Mouse (Mus musculus) hindbrain, embryonic 13.5 days (tissue): Measurements from ENCODE around the gene Stat5b. TPM values are rescaled to one million over a fixed set of nuclear protein-coding genes. Genes with fewer than 3 reads are reported as not detected.

ENCODE experiments used
- ATAC-seq: fragments of 200-750 bp; cut with Nextera tagmentation; 2 replicates; pipeline ENCODE4 v1.8.0; 2017; ENCODE audit warnings: moderate TSS enrichment; ENCODE audit not compliant: low FRiP score
- H3K27ac ChIP-seq: fragments of 300-500 bp; sonication (generic); 2 replicates; pipeline ENCODE4 v1.5.1; 2015; ENCODE audit warnings: inconsistent platforms, mild to moderate bottlenecking, moderate library complexity
- H3K27me3 ChIP-seq: fragments of 300-500 bp; sonication (generic); 2 replicates; pipeline ENCODE4 v1.6.1; 2015; ENCODE audit warnings: mild to moderate bottlenecking, inconsistent platforms
- H3K36me3 ChIP-seq: fragments of 300-500 bp; sonication (generic); 2 replicates; pipeline ENCODE4 v1.6.1; 2015; ENCODE audit warnings: mild to moderate bottlenecking, inconsistent platforms
- H3K4me1 ChIP-seq: fragments of 300-500 bp; sonication (generic); replicated peaks from 2 replicates; pipeline ENCODE4 v1.6.1; 2015; ENCODE audit warnings: inconsistent platforms
- H3K4me2 ChIP-seq: fragments of 300-500 bp; sonication (generic); 2 replicates; pipeline ENCODE4 v1.6.1; 2015; ENCODE audit warnings: inconsistent platforms, mild to moderate bottlenecking, moderate library complexity
- H3K4me3 ChIP-seq: fragments of 300-500 bp; sonication (generic); 2 replicates; pipeline ENCODE4 v1.5.1; 2015; ENCODE audit warnings: mild to moderate bottlenecking, inconsistent platforms
- H3K9ac ChIP-seq: fragments of 300-500 bp; sonication (generic); 2 replicates; pipeline ENCODE4 v1.6.1; 2015; ENCODE audit warnings: mild to moderate bottlenecking, inconsistent platforms
- H3K9me3 ChIP-seq: fragments of 300-500 bp; sonication (generic); 2 replicates; pipeline ENCODE4 v1.6.1; 2016; ENCODE audit warnings: inconsistent platforms
- WGBS: fragments of 180-500 bp; shearing (Covaris S2); methylation state at CpG from one replicate; pipeline ENCODE4 v1.1.7; 2015; 5-methylcytosine and 5-hydroxymethylcytosine counted together
- polyA plus RNA-seq: library from polyadenylated mRNA; unstranded; fragments of >200 nt; fragmentation: Nextera tagmentation; extraction: Ambion mirVana; gene quantifications from 2 replicates; pipeline ENCODE4 v1.2.1, GENCODE M21; 2015

The Stat5b gene
- polyA plus RNA-seq, 1 experiment from 2014 or later: 14.1 TPM

- Histone ChIP-seq H3K27ac (no peak overlapping the region), H3K9ac (no peak overlapping the region), H3K27me3 (no peaks in the 10 kb centered on the region), H3K4me1 (peaks cover 12% of the 10 kb centered on the region), H3K9me3 (no peaks in the 10 kb centered on the region), H3K4me3 (no peak overlapping the region), H3K36me3 (no peaks in the 10 kb centered on the region), H3K4me2 (no peak overlapping the region)
- ATAC-seq: no peak
- WGBS: 88% methylated on average over 15 of the region's 15 CpGs
Measured at GRCm38 (mm10) chr11:100818359-100819012, 32.0 kb downstream of the Stat5b start.

- WGBS: 61% methylated on average over 9 of the region's 9 CpGs
- Histone ChIP-seq H3K4me2 (no peak overlapping the region), H3K9me3 (no peaks in the 10 kb centered on the region), H3K27me3 (no peaks in the 10 kb centered on the region), H3K36me3 (no peaks in the 10 kb centered on the region), H3K4me1 (peaks cover 12% of the 10 kb centered on the region), H3K9ac (no peak overlapping the region), H3K4me3 (no peak overlapping the region), H3K27ac (0 out of 2 replicates have a peak overlapping the region, but pooled peaks have one; percentile 40)
- ATAC-seq: no peak
Measured at GRCm38 (mm10) chr11:100817311-100817710, 33.2 kb downstream of the Stat5b start.

- no peaks in the 10 kb centered on the region for H3K36me3 ChIP-seq
- no peaks in the 10 kb centered on the region for H3K27me3 ChIP-seq
- H3K4me1 ChIP-seq: peaks cover 12% of the 10 kb centered on the region
- H3K4me3 ChIP-seq: no peak overlapping the region
- H3K9ac ChIP-seq: no peak overlapping the region
- 74% methylated on average over 4 of the region's 4 CpGs for WGBS
- ATAC-seq: no peak
- H3K9me3 ChIP-seq: no peaks in the 10 kb centered on the region
- no peak overlapping the region for H3K4me2 ChIP-seq
- H3K27ac ChIP-seq: no peak overlapping the region
Measured at GRCm38 (mm10) chr11:100816801-100817200, 33.7 kb downstream of the Stat5b start.

GRCm38 (mm10) chr11:100816342-100816741 lies 34.2 kb downstream of the Stat5b start:
- no peak overlapping the region for H3K27ac ChIP-seq
- H3K9ac ChIP-seq: no peak overlapping the region
- 83% methylated on average over 3 of the region's 3 CpGs for WGBS
- no peaks in the 10 kb centered on the region for H3K9me3 ChIP-seq
- no peak for ATAC-seq
- no peaks in the 10 kb centered on the region for H3K36me3 ChIP-seq
- no peak overlapping the region for H3K4me3 ChIP-seq
- no peaks in the 10 kb centered on the region for H3K27me3 ChIP-seq
- H3K4me1 ChIP-seq: peaks cover 12% of the 10 kb centered on the region
- no peak overlapping the region for H3K4me2 ChIP-seq

- no peak overlapping the region for H3K9ac ChIP-seq
- H3K4me3 ChIP-seq: no peak overlapping the region
- H3K27me3 ChIP-seq: no peaks in the 10 kb centered on the region
- 77% methylated on average over 13 of the region's 13 CpGs for WGBS
- no peaks in the 10 kb centered on the region for H3K36me3 ChIP-seq
- H3K9me3 ChIP-seq: no peaks in the 10 kb centered on the region
- no peak overlapping the region for H3K27ac ChIP-seq
- peaks cover 12% of the 10 kb centered on the region for H3K4me1 ChIP-seq
- no peak overlapping the region for H3K4me2 ChIP-seq
- ATAC-seq: no peak
Measured at GRCm38 (mm10) chr11:100814498-100814897, 36.0 kb downstream of the Stat5b start.

- H3K4me1 ChIP-seq: no peaks in the 10 kb centered on the region
- no peaks in the 10 kb centered on the region for H3K36me3 ChIP-seq
- H3K4me2 ChIP-seq: no peak overlapping the region
- 92% methylated on average over 2 of the region's 2 CpGs for WGBS
- H3K27me3 ChIP-seq: no peaks in the 10 kb centered on the region
- no peak for ATAC-seq
- no peak overlapping the region for H3K4me3 ChIP-seq
- no peak overlapping the region for H3K9ac ChIP-seq
- H3K27ac ChIP-seq: no peak overlapping the region
- no peaks in the 10 kb centered on the region for H3K9me3 ChIP-seq
Measured at GRCm38 (mm10) chr11:100811132-100811531, 39.4 kb downstream of the Stat5b start.

- H3K27ac ChIP-seq: no peak overlapping the region
- H3K9ac ChIP-seq: no peak overlapping the region
Measured at GRCm38 (mm10) chr11:100810516-100810915, 40.0 kb downstream of the Stat5b start.

GRCm38 (mm10) chr11:100806380-100807305 lies 43.9 kb downstream of the Stat5b start:
- no peak for ATAC-seq
- 76% methylated on average over 20 of the region's 20 CpGs for WGBS
- H3K9ac ChIP-seq: no peak overlapping the region
- H3K9me3 ChIP-seq: no peaks in the 10 kb centered on the region
- H3K4me3 ChIP-seq: no peak overlapping the region
- no peak overlapping the region for H3K27ac ChIP-seq
- no peaks in the 10 kb centered on the region for H3K4me1 ChIP-seq
- peaks cover 34% of the 10 kb centered on the region for H3K36me3 ChIP-seq
- no peaks in the 10 kb centered on the region for H3K27me3 ChIP-seq
- H3K4me2 ChIP-seq: no peak overlapping the region

More at GRCm38 (mm10) chr11:100810516-100810915, 40.0 kb downstream of the Stat5b start:
- WGBS: 83% methylated on average over 9 of the region's 9 CpGs
- no peak for ATAC-seq
- H3K4me1 ChIP-seq: no peaks in the 10 kb centered on the region
- no peak overlapping the region for H3K4me2 ChIP-seq
- H3K27me3 ChIP-seq: no peaks in the 10 kb centered on the region
- no peak overlapping the region for H3K4me3 ChIP-seq
- no peaks in the 10 kb centered on the region for H3K9me3 ChIP-seq
- no peaks in the 10 kb centered on the region for H3K36me3 ChIP-seq

- H3K9ac ChIP-seq: no peak overlapping the region
- H3K4me1 ChIP-seq: no peaks in the 10 kb centered on the region
- peaks cover 44% of the 10 kb centered on the region for H3K36me3 ChIP-seq
- no peak overlapping the region for H3K4me3 ChIP-seq
- H3K27ac ChIP-seq: no peak overlapping the region
- no peaks in the 10 kb centered on the region for H3K27me3 ChIP-seq
- no peak overlapping the region for H3K4me2 ChIP-seq
- WGBS: 88% methylated on average over 7 of the region's 7 CpGs
- ATAC-seq: no peak
- no peaks in the 10 kb centered on the region for H3K9me3 ChIP-seq
Measured at GRCm38 (mm10) chr11:100805535-100805934, 45.0 kb downstream of the Stat5b start.

GRCm38 (mm10) chr11:100804409-100804808 lies 46.1 kb downstream of the Stat5b start:
- H3K36me3 ChIP-seq: peaks cover 47% of the 10 kb centered on the region
- WGBS: 96% methylated on average over 10 of the region's 10 CpGs

GRCm38 (mm10) chr11:100799426-100799825 lies 51.1 kb downstream of the Stat5b start:
- no peak overlapping the region for H3K4me3 ChIP-seq
- no peak for ATAC-seq
- H3K27ac ChIP-seq: no peak overlapping the region
- no peaks in the 10 kb centered on the region for H3K4me1 ChIP-seq
- no peak overlapping the region for H3K9ac ChIP-seq
- H3K4me2 ChIP-seq: no peak overlapping the region
- WGBS: 62% methylated on average over 5 of the region's 5 CpGs
- H3K9me3 ChIP-seq: no peaks in the 10 kb centered on the region
- H3K27me3 ChIP-seq: no peaks in the 10 kb centered on the region
- peaks cover 56% of the 10 kb centered on the region for H3K36me3 ChIP-seq

More at GRCm38 (mm10) chr11:100804409-100804808, 46.1 kb downstream of the Stat5b start:
- no peaks in the 10 kb centered on the region for H3K9me3 ChIP-seq
- H3K27me3 ChIP-seq: no peaks in the 10 kb centered on the region
- no peak overlapping the region for H3K27ac ChIP-seq
- H3K4me3 ChIP-seq: no peak overlapping the region
- H3K9ac ChIP-seq: no peak overlapping the region
- H3K4me2 ChIP-seq: no peak overlapping the region
- no peaks in the 10 kb centered on the region for H3K4me1 ChIP-seq
- no peak for ATAC-seq

- no peaks in the 10 kb centered on the region for H3K4me1 ChIP-seq
- no peak overlapping the region for H3K4me3 ChIP-seq
- no peaks in the 10 kb centered on the region for H3K27me3 ChIP-seq
- H3K9ac ChIP-seq: no peak overlapping the region
- no peak overlapping the region for H3K4me2 ChIP-seq
- 64% methylated on average over 8 of the region's 8 CpGs for WGBS
- no peak for ATAC-seq
- H3K36me3 ChIP-seq: peaks cover 38% of the 10 kb centered on the region
- H3K27ac ChIP-seq: no peak overlapping the region
- H3K9me3 ChIP-seq: no peaks in the 10 kb centered on the region
Measured at GRCm38 (mm10) chr11:100796585-100796984, 53.9 kb downstream of the Stat5b start.
